Mouse (Mus musculus) limb, embryonic 12.5 days (tissue): Measurements from ENCODE around the gene Eps8. TPM values are rescaled to one million over a fixed set of nuclear protein-coding genes. Genes with fewer than 3 reads are reported as not detected.
"Not testable (repeated sequence)": the region's sequence is repeated elsewhere in the genome, so short reads cannot be mapped to it uniquely, and the experiment has no call there.

ENCODE experiments used
- ATAC-seq: fragments of 200-750 bp; cut with Nextera tagmentation; 2 replicates; pipeline ENCODE4 v1.8.0; 2017; ENCODE audit warnings: low read depth, moderate TSS enrichment; ENCODE audit not compliant: insufficient number of reproducible peaks, insufficient read depth, low FRiP score, low TSS enrichment
- H3K27ac ChIP-seq: fragments of 300-500 bp; sonication (generic); 2 replicates; pipeline ENCODE4 v1.5.1; 2016; ENCODE audit warnings: mild to moderate bottlenecking, moderate library complexity
- H3K27me3 ChIP-seq: fragments of 300-500 bp; sonication (generic); 2 replicates; pipeline ENCODE4 v1.6.1; 2016; ENCODE audit warnings: mild to moderate bottlenecking, moderate library complexity
- H3K36me3 ChIP-seq: fragments of 300-500 bp; sonication (generic); 2 replicates; pipeline ENCODE4 v1.6.1; 2016; ENCODE audit warnings: mild to moderate bottlenecking, moderate library complexity
- H3K4me1 ChIP-seq: fragments of 300-500 bp; sonication (generic); replicated peaks from 2 replicates; pipeline ENCODE4 v1.6.1; 2016
- H3K4me2 ChIP-seq: fragments of 300-500 bp; sonication (generic); 2 replicates; pipeline ENCODE4 v1.6.1; 2016; ENCODE audit warnings: mild to moderate bottlenecking, moderate library complexity
- H3K4me3 ChIP-seq: fragments of 300-500 bp; sonication (generic); replicated peaks from 2 replicates; pipeline ENCODE4 v1.5.1; 2016; ENCODE audit warnings: mild to moderate bottlenecking
- H3K9ac ChIP-seq: fragments of 300-500 bp; sonication (generic); replicated peaks from 2 replicates; pipeline ENCODE4 v1.6.1; 2016; ENCODE audit warnings: mild to moderate bottlenecking, moderate library complexity
- H3K9me3 ChIP-seq: fragments of 300-500 bp; sonication (generic); 2 replicates; pipeline ENCODE4 v1.6.1; 2016; ENCODE audit warnings: mild to moderate bottlenecking, moderate library complexity
- WGBS: fragments of 180-500 bp; shearing (Covaris S2); methylation state at CpG from one replicate; pipeline ENCODE4 v1.1.7; 2016; 5-methylcytosine and 5-hydroxymethylcytosine counted together
- polyA plus RNA-seq: library from polyadenylated mRNA; unstranded; fragments of >200 nt; fragmentation: Nextera tagmentation; extraction: Ambion mirVana; gene quantifications from 2 replicates; pipeline ENCODE4 v1.2.1, GENCODE M21; 2016

Eps8 gene
- polyA plus RNA-seq, 1 experiment from 2014 or later: 11.1 TPM

DNA sequence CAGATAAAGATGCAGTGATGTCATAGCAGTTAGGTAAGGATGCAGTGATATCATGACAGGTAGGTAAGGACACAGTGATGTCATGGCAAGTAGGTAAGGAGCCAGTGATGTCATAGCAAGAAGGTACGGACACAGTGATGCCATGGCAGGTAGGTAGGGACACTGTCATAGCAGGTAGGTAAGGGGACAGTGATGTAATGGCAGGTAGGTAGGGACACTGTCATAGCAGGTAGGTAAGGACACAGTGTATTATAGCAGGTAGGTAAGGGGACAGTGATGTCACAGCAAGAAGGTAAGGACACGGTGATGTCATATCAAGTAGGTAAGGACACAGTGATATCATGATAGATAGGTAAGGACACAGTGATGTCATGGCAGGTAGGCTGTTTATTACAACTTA, 158.1 kb downstream of the Eps8 start:
- no peaks in the 10 kb centered on the region for H3K27me3 ChIP-seq
- H3K4me3 ChIP-seq: no peak overlapping the region
- ATAC-seq: no peak
- H3K9me3 ChIP-seq: no peaks in the 10 kb centered on the region
- H3K36me3 ChIP-seq: no peaks in the 10 kb centered on the region
- WGBS: 94% methylated on average over 2 of the region's 2 CpGs
- no peaks in the 10 kb centered on the region for H3K4me1 ChIP-seq
- H3K27ac ChIP-seq: no peak overlapping the region
- no peak overlapping the region for H3K9ac ChIP-seq
- no peak overlapping the region for H3K4me2 ChIP-seq

DNA sequence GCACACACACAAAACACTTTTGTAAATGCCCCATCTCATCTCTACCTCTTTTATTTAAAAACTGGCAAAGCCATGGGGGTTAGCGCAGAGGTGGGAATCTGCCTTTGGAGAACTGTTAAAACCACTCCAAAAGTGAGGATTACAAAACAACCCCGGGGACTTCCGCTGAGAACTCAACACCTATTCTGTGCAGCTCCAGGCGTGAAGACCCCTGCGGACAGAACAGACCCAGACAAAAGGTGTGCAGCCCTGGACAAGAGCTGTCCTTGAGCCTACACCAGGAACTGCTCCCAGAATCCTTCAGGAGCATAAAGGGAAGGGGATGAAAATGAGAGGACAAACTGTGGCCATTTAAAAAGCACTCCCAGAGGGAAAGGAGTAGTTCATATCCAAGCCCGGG, 159.4 kb downstream of the Eps8 start:
- Histone ChIP-seq H3K4me3 (no peak overlapping the region), H3K9me3 (no peaks in the 10 kb centered on the region), H3K27ac (no peak overlapping the region), H3K27me3 (no peaks in the 10 kb centered on the region), H3K4me2 (no peak overlapping the region), H3K9ac (no peak overlapping the region), H3K4me1 (no peaks in the 10 kb centered on the region), H3K36me3 (no peaks in the 10 kb centered on the region)
- WGBS: 77% methylated on average over 6 of the region's 6 CpGs
- ATAC-seq: no peak

DNA sequence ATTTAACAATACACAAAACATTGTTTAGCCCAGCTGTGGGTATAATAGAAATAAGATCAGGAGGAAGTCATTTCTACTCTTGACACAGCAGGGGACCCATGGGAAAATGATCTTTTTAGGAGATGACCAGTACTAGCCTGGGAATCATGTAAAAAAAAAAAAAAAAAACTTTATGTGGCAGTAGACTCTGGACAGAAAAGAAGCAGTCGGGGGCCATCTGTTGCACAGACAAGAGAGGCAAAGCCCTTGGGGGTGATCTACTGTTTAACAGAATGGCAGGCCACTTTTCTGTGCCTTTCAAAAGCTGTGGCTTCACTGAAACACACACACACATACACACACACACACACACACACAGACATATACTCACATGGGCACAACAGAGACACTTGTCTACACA, 159.9 kb downstream of the Eps8 start:
- H3K4me1 ChIP-seq: no peaks in the 10 kb centered on the region
- 76% methylated on average over 1 of the region's 1 CpGs for WGBS
- ATAC-seq: no peak
- H3K27me3 ChIP-seq: no peaks in the 10 kb centered on the region
- no peaks in the 10 kb centered on the region for H3K36me3 ChIP-seq
- H3K4me3 ChIP-seq: no peak overlapping the region
- H3K27ac ChIP-seq: no peak overlapping the region
- no peak overlapping the region for H3K4me2 ChIP-seq
- H3K9ac ChIP-seq: no peak overlapping the region
- no peaks in the 10 kb centered on the region for H3K9me3 ChIP-seq

DNA sequence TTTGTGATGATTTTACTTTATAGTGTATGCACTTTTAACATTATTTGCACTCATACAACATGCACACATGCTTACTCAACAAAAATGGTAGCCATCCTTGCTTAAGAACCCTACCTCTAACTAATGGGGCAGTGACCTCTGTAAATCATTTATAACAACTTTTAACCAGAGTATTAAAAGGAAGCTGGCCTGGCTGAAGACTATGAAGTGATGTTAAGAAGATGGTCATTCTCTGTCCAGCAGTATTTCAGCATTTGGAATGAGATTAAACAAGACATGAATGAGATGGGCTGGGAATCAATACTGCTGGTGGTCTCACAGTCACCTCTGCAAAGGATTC, 160.6 kb downstream of the Eps8 start:
- Histone ChIP-seq H3K27me3 (no peaks in the 10 kb centered on the region), H3K4me1 (no peaks in the 10 kb centered on the region), H3K27ac (no peak overlapping the region), H3K9ac (no peak overlapping the region), H3K36me3 (no peaks in the 10 kb centered on the region), H3K9me3 (no peaks in the 10 kb centered on the region), H3K4me3 (no peak overlapping the region), H3K4me2 (no peak overlapping the region)
- ATAC-seq: no peak

DNA sequence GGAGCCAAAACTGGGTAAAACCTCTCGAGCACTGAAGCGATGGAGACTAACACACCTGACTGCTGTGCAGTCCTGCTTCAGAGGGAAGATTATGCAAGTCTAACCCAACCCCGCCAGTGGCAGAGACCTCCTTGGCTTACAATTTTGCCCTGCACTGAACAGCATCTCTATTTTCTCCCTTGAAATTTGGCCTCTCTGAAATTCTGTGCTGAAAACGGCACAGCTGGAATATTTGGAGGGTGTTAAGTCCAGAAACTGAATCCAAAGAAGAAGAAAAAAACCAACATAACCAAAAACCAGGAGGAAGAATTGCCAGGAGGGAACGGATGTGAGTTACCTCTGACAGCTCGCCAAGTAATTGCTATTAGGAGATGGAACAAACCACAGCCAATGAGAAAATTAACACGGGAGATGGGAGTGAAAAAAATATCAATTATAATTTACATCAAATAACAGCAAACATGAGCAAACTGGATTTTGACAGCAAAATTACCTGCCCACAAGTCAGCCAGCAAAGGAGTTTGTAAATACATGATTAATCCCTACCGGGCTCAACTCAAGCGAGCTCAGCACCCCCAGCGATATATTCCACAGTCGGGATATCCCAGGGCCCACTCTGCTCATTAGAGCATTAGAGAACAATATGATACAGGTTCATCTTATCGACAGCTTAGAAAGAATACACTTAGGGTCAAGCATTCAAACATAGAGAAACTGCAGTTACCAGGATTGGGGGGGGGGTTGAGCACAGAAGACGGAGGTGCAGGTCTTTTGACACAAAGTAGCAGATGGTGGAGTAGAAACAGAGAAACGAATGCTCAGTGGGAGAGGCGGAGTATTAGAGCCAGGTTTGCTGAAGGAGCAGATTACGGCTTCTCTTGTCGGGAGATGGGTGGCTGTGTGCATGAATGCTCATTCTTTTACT, 161.2 kb downstream of the Eps8 start:
- H3K36me3 ChIP-seq: no peaks in the 10 kb centered on the region
- no peak for ATAC-seq
- H3K9me3 ChIP-seq: no peaks in the 10 kb centered on the region
- H3K4me1 ChIP-seq: no peaks in the 10 kb centered on the region
- H3K4me3 ChIP-seq: no peak overlapping the region
- no peak overlapping the region for H3K4me2 ChIP-seq
- WGBS: 88% methylated on average over 17 of the region's 17 CpGs
- no peak overlapping the region for H3K9ac ChIP-seq
- no peaks in the 10 kb centered on the region for H3K27me3 ChIP-seq
- no peak overlapping the region for H3K27ac ChIP-seq

DNA sequence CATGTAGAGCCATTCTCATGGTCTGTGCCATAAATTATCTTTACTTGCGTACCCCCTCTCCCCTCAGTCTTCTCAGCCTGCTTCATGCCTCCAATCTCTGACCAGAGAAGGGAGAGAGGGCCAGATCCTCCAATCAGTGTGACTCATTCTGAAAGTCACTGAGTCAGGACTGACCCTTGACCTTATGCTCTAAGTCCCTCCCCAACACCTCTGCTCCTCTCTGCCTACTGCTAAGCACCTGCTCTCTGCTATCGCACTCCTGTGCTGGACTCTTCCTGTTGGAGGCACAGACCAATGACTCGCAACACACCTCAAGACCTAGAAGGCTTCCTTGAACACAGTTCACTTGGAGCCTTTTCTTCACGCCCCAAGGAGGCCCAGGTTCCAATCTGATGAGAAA, 162.1 kb downstream of the Eps8 start:
- H3K4me3 ChIP-seq: no peak overlapping the region
- H3K9ac ChIP-seq: no peak overlapping the region
- H3K9me3 ChIP-seq: no peaks in the 10 kb centered on the region
- no peaks in the 10 kb centered on the region for H3K36me3 ChIP-seq
- no peaks in the 10 kb centered on the region for H3K27me3 ChIP-seq
- H3K4me2 ChIP-seq: no peak overlapping the region
- WGBS: 92% methylated on average over 4 of the region's 4 CpGs
- no peak for ATAC-seq
- H3K27ac ChIP-seq: no peak overlapping the region
- no peaks in the 10 kb centered on the region for H3K4me1 ChIP-seq

DNA sequence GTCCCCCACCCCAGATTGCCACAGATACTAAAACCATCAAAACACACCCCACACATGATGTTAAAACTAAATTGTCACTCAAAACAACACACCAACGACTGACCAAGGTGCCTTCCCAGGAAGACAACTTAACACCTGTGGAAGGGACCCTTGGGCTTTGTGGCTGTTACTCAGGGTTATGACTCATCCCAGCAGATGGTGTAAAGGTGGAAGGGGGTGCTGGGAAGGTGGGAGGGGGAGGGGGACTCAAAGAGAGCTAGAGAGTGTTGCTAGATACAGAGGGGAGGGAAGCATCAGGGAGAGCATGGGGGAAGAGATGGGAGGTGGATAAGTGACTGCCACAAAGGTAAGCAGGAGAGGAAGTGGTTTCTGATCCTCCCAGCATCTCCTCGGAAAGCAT, 163.0 kb downstream of the Eps8 start:
- 66% methylated on average over 2 of the region's 2 CpGs for WGBS

DNA sequence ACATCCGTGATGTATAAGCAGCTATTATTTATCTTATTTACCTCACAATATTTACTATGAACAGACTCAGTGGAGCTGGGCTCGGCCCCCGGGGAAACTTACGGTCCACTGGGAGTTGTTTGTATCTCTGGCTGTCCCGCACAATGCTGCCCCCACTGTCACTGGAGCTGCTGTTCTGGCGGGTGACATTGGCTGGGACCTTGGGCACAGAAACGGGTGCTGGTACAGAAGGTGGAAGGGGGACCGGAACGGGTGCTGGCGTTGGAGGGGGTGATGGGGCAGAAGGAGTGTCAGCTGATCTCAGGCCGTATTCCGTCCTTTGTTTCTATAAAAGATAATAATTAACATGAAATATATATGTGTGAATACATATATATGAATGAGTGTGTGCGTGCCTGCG, 164.6 kb downstream of the Eps8 start:
- ATAC-seq: no peak
- H3K27ac ChIP-seq: no peak overlapping the region
- 90% methylated on average over 14 of the region's 14 CpGs for WGBS

More for the DNA sequence above, 163.0 kb downstream of the Eps8 start:
- no peak for ATAC-seq
- Histone ChIP-seq H3K4me3 (no peak overlapping the region), H3K36me3 (no peaks in the 10 kb centered on the region), H3K27me3 (no peaks in the 10 kb centered on the region), H3K9me3 (no peaks in the 10 kb centered on the region), H3K4me2 (no peak overlapping the region), H3K4me1 (no peaks in the 10 kb centered on the region), H3K9ac (no peak overlapping the region), H3K27ac (no peak overlapping the region)

DNA sequence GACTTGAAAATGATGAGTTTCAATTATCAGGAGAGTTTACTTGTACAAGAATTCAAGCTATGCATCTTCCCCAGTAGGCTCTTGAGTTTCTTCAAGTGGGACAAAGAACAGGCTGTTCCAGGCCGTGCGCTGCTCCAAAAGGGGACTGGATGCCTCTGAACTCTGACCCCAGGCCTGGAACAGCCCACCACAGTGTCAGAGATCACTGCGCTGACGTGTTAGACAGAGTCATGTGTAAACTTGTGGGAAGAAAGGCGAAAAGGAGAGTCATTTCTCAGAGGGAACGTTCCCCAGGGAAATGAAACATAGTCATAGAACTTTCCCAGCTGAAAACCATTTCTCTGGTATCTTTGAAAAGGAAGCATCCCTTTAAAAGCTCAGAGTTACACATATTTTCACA, 167.2 kb downstream of the Eps8 start:
- Histone ChIP-seq H3K27ac (no peak overlapping the region), H3K9me3 (no peaks in the 10 kb centered on the region), H3K9ac (no peak overlapping the region), H3K4me2 (no peak overlapping the region), H3K36me3 (0 out of 2 replicates have a peak, but pooled peaks cover 5% of the 10 kb centered on the region), H3K27me3 (no peaks in the 10 kb centered on the region), H3K4me3 (no peak overlapping the region), H3K4me1 (no peaks in the 10 kb centered on the region)
- WGBS: 66% methylated on average over 6 of the region's 6 CpGs
- ATAC-seq: no peak

More for the DNA sequence above, 164.6 kb downstream of the Eps8 start:
- no peaks in the 10 kb centered on the region for H3K9me3 ChIP-seq
- H3K4me2 ChIP-seq: no peak overlapping the region
- no peak overlapping the region for H3K9ac ChIP-seq
- no peak overlapping the region for H3K4me3 ChIP-seq
- H3K36me3 ChIP-seq: no peaks in the 10 kb centered on the region
- no peaks in the 10 kb centered on the region for H3K27me3 ChIP-seq
- H3K4me1 ChIP-seq: no peaks in the 10 kb centered on the region

DNA sequence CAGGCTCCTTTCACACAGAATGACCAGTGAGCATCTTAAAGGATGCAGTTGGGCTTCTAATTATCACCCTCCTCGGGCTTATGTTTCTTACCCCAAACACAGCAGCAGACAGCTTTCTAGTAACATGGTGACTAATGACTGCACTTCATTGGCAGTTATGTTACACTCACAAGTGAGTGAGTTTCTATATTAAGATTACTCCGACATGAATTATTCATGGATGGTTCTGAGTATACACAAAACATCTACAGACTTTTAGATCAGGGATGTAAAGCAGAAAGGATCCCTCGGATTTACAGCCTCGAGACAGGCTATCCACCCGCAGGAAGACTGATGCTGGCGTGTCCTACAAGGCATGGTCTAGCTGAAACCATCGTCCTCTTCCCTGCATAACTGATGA, 171.8 kb downstream of the Eps8 start:
- Histone ChIP-seq H3K4me1 (no peaks in the 10 kb centered on the region), H3K27me3 (no peaks in the 10 kb centered on the region), H3K9me3 (no peaks in the 10 kb centered on the region), H3K27ac (no peak overlapping the region), H3K4me2 (no peak overlapping the region), H3K4me3 (no peak overlapping the region), H3K9ac (no peak overlapping the region), H3K36me3 (peaks cover 17% of the 10 kb centered on the region)
- 90% methylated on average over 7 of the region's 7 CpGs for WGBS
- ATAC-seq: no peak

DNA sequence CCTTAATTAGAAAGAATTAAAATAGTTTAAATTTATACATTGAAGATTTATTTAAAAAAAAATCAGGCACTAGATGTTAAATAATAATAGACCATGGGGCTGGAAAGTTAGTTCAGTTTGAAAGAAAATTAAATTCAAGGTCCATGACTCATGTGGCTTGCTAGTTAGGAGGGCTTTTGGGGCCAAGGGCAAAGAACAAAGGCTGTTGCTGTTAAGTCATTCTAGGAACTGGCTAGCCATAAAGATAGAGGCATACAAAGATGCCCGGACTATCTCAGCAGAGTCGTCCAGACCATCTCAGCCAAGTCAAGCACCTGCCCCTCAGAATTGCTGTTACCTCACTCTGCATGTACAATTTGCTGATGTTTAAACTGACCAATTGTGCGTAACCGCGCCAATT, 179.0 kb downstream of the Eps8 start:
- H3K27me3 ChIP-seq, H3K4me3 ChIP-seq, H3K9ac ChIP-seq, H3K9me3 ChIP-seq, ATAC-seq, H3K4me1 ChIP-seq, H3K27ac ChIP-seq, H3K4me2 ChIP-seq: not testable (repeated sequence)
- WGBS: 94% methylated on average over 5 of the region's 5 CpGs
- H3K36me3 ChIP-seq: peaks cover 15% of the 10 kb centered on the region; the same call in 1 of the 2 replicates

DNA sequence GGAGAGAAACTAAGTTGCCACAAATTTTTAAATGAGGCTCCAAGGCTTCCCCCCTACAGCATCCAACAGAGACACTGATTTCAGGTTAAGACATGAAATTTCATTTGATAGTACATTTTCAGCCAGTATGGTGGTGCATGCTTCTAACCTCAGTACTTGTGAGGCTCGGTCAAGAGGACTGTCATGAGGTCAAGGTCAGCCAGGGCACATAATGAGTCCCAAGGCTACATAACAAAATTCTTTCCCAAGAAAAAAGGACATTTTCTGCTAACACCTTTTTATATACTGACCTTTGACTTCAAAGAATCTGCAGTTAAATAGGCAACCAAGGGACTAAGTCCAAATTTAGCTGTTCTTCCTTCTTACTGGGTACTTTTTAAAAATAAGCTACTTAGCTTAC, 181.2 kb downstream of the Eps8 start:
- WGBS: 43% methylated on average over 1 of the region's 1 CpGs
- Histone ChIP-seq H3K4me1 (peaks cover 19% of the 10 kb centered on the region), H3K4me2 (no peak overlapping the region), H3K27ac (no peak overlapping the region), H3K4me3 (no peak overlapping the region), H3K9me3 (peaks cover 7% of the 10 kb centered on the region; the same call in 1 of the 2 replicates), H3K9ac (no peak overlapping the region), H3K27me3 (no peaks in the 10 kb centered on the region), H3K36me3 (0 out of 2 replicates have a peak, but pooled peaks cover 7% of the 10 kb centered on the region)
- ATAC-seq: no peak
